Mouse (Mus musculus) liver, embryonic 11.5 days (tissue): ENCODE results near the gene Zfp846. TPM values are rescaled to one million over a fixed set of nuclear protein-coding genes. Genes with fewer than 3 reads are reported as not detected.
A peak's percentile ranks its signal among the peaks of the same experiment; 100 is the strongest.

Experiments used
- ATAC-seq: fragments of 200-750 bp; cut with Nextera tagmentation; replicated peaks from 2 replicates; pipeline ENCODE4 v1.8.0; 2017; ENCODE audit warnings: moderate number of reproducible peaks, mild to moderate bottlenecking, moderate TSS enrichment, moderate library complexity; ENCODE audit not compliant: low FRiP score
- DNase-seq: peaks from one replicate; pipeline ENCODE4 v3.0.0-alpha.2; 2017; ENCODE audit warnings: low spot score
- H3K27ac ChIP-seq: fragments of 300-500 bp; sonication (generic); 2 replicates; pipeline ENCODE4 v1.5.1; 2014; ENCODE audit warnings: mild to moderate bottlenecking, low read depth, low read length, control low read depth
- H3K27me3 ChIP-seq: fragments of 300-500 bp; sonication (generic); replicated peaks from 2 replicates; pipeline ENCODE4 v1.6.1; 2014; ENCODE audit warnings: low read length, mixed read lengths; ENCODE audit not compliant: control insufficient read depth, insufficient read depth
- H3K36me3 ChIP-seq: fragments of 300-500 bp; sonication (generic); 2 replicates; pipeline ENCODE4 v1.6.1; 2014; ENCODE audit warnings: mild to moderate bottlenecking, low read length, moderate library complexity, mixed read lengths; ENCODE audit not compliant: control insufficient read depth, insufficient read depth
- H3K4me1 ChIP-seq: fragments of 300-500 bp; sonication (generic); replicated peaks from 2 replicates; pipeline ENCODE4 v1.6.1; 2014; ENCODE audit warnings: low read length, mixed read lengths; ENCODE audit not compliant: control insufficient read depth, insufficient read depth
- H3K4me2 ChIP-seq: fragments of 300-500 bp; sonication (generic); 2 replicates; pipeline ENCODE4 v1.6.1; 2014; ENCODE audit warnings: mild to moderate bottlenecking, control low read depth, moderate library complexity
- H3K4me3 ChIP-seq: fragments of 300-500 bp; sonication (generic); 2 replicates; pipeline ENCODE4 v1.5.1; 2014; ENCODE audit warnings: low read depth, low read length, control low read depth
- H3K9ac ChIP-seq: fragments of 300-500 bp; sonication (generic); 2 replicates; pipeline ENCODE4 v1.6.1; 2014; ENCODE audit warnings: low read depth, low read length, control low read depth
- H3K9me3 ChIP-seq: fragments of 300-500 bp; sonication (generic); 2 replicates; pipeline ENCODE4 v1.6.1; 2016; ENCODE audit warnings: low read length, inconsistent platforms, mixed read lengths; ENCODE audit not compliant: control insufficient read depth
- WGBS: fragments of 180-500 bp; shearing (Covaris S2); extraction: QIAGEN DNeasy Blood & Tissue Kit; methylation state at CpG from one replicate; pipeline ENCODE4 v1.1.7; 2014; 5-methylcytosine and 5-hydroxymethylcytosine counted together
- polyA plus RNA-seq: library from polyadenylated mRNA; unstranded; fragments of >200 nt; fragmentation: Nextera tagmentation; extraction: Ambion mirVana; gene quantifications from 2 replicates; pipeline ENCODE4 v1.2.1, GENCODE M21; 2014

Gene Zfp846
- 6.6 and 7.0 TPM in 2 replicates for polyA plus RNA-seq

- WGBS = under 1% methylated on average over 30 of the region's 30 CpGs
- peak; percentile 96 for ATAC-seq
- DNase-seq = peak; percentile 96
- peak within 1 kb of the TSS; percentile 71 for H3K9ac ChIP-seq
- peaks cover 2% of the 10 kb centered on the region; the same call in 1 of the 2 replicates for H3K36me3 ChIP-seq
- peaks cover 3% of the 10 kb centered on the region; the same call in 1 of the 2 replicates for H3K27me3 ChIP-seq
- H3K27ac ChIP-seq = peak within 1 kb of the TSS; percentile 63; the same call in 1 of the 2 replicates
- H3K4me3 ChIP-seq = peak within 1 kb of the TSS; percentile 70
- H3K9me3 ChIP-seq = peaks cover 3% of the 10 kb centered on the region; the same call in 1 of the 2 replicates
- H3K4me1 ChIP-seq = no peaks in the 10 kb centered on the region
- peak within 1 kb of the TSS; percentile 77 for H3K4me2 ChIP-seq
These were observed at the start of gene Zfp846 for GRCm38 (mm10) chr9:20581175-20581634. TSS of gene Zfp846 (plus strand) at chr9:20581291.

DNA sequence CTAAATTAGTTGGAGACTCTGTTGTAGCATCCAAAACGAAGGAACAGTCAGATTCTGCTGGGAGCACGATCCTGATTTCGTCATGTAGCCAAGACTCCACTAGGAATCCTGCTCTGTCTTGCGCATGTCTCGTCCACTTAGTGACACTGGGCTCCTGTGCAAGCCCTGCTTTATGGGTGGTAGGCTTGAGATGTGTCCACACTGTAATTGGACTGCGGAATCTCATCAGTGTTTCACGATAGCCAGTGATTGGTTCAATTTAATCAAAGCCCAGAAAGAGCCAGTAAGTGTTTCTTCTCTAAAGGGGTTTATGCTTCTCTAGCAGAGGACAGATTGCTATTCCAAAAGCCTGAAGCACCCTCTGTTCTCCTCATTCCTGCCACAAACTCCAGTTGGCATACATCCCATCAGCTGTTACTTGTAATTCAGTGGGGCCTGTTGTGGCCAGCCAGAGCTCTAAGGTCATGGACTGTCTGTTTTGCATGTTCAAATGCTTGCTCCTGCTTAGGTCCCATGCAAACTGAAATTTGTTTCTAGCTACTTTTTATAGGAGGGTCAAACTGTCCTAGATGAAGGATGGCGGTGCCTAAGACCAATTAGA, 46.7 kb upstream of the Zfp846 start:
- ATAC-seq = no peak
- WGBS = 75% methylated on average over 8 of the region's 8 CpGs

GRCm38 (mm10) chr9:20536598-20536997, 44.5 kb upstream of the Zfp846 start:
- no peaks in the 10 kb centered on the region for H3K36me3 ChIP-seq
- H3K4me1 ChIP-seq = no peaks in the 10 kb centered on the region
- whole genome bisulfite sequencing = 81% methylated on average over 2 of the region's 2 CpGs
- DNase-seq (no peak), ATAC-seq (no peak)
- H3K4me2 ChIP-seq = no peak overlapping the region
- no peaks in the 10 kb centered on the region for H3K9me3 ChIP-seq
- H3K27me3 ChIP-seq = no peaks in the 10 kb centered on the region
- H3K9ac ChIP-seq = no peak overlapping the region
- no peak overlapping the region for H3K4me3 ChIP-seq
- no peak overlapping the region for H3K27ac ChIP-seq

More for the DNA sequence above, 46.7 kb upstream of the Zfp846 start:
- no peak overlapping the region for H3K27ac ChIP-seq
- H3K9me3 ChIP-seq = no peaks in the 10 kb centered on the region
- H3K9ac ChIP-seq = no peak overlapping the region
- no peak overlapping the region for H3K4me3 ChIP-seq
- no peak for DNase-seq
- H3K4me1 ChIP-seq = no peaks in the 10 kb centered on the region
- no peaks in the 10 kb centered on the region for H3K27me3 ChIP-seq
- no peaks in the 10 kb centered on the region for H3K36me3 ChIP-seq
- H3K4me2 ChIP-seq = no peak overlapping the region

- no peaks in the 10 kb centered on the region for H3K9me3 ChIP-seq
- ATAC-seq = no peak
- no peaks in the 10 kb centered on the region for H3K4me1 ChIP-seq
- H3K4me2 ChIP-seq = peak overlapping the region; percentile 93
- WGBS = 39% methylated on average over 6 of the region's 6 CpGs
- H3K36me3 ChIP-seq = no peaks in the 10 kb centered on the region
- no peak overlapping the region for H3K4me3 ChIP-seq
- no peaks in the 10 kb centered on the region for H3K27me3 ChIP-seq
- no peak for DNase-seq
- no peak overlapping the region for H3K27ac ChIP-seq
- no peak overlapping the region for H3K9ac ChIP-seq
These were observed 37.6 kb upstream of the Zfp846 start for GRCm38 (mm10) chr9:20543496-20543895.

GRCm38 (mm10) chr9:20544070-20544821, 36.8 kb upstream of the Zfp846 start:
- peak; percentile 93 for ATAC-seq
- Histone ChIP-seq H3K4me1 (no peaks in the 10 kb centered on the region), H3K4me2 (peak overlapping the region; percentile 93), H3K27ac (peak overlapping the region; percentile 86), H3K4me3 (peak overlapping the region; percentile 56), H3K9ac (peak overlapping the region; percentile 75), H3K27me3 (no peaks in the 10 kb centered on the region), H3K9me3 (no peaks in the 10 kb centered on the region), H3K36me3 (no peaks in the 10 kb centered on the region)
- WGBS = 4% methylated on average over 43 of the region's 43 CpGs
- peak; percentile 86 for DNase-seq

DNA sequence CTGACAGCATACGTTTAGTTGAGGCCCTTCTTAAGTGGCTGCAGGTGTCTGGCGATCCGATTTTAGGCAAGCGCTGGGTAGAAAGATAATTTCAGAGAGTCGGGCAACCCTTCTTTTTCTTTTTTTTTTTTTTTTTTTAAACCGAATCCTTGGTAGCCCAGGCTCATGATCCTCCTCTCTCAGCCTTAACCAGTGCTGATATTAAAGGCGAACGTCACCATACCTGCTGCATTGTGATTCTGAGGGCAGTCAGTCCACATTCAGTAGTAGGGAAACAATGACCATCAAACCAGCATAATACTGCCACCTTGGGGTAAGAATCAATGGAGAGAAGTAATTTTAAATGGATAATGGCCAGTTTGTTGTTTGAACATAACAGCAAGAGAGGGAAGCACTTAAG, 35.9 kb upstream of the Zfp846 start:
- no peaks in the 10 kb centered on the region for H3K4me1 ChIP-seq
- no peak; the same call in 1 of the 2 replicates for ATAC-seq
- WGBS = 15% methylated on average over 8 of the region's 8 CpGs

GRCm38 (mm10) chr9:20551781-20552275, 29.3 kb upstream of the Zfp846 start:
- WGBS = 57% methylated on average over 5 of the region's 5 CpGs
- no peak for ATAC-seq
- H3K27me3 ChIP-seq = no peaks in the 10 kb centered on the region; the same call in 1 of the 2 replicates

More for the DNA sequence above, 35.9 kb upstream of the Zfp846 start:
- peak overlapping the region; percentile 93 for H3K4me2 ChIP-seq
- H3K27ac ChIP-seq = peak overlapping the region; percentile 86
- DNase-seq = no peak
- no peaks in the 10 kb centered on the region for H3K9me3 ChIP-seq
- H3K27me3 ChIP-seq = no peaks in the 10 kb centered on the region
- peak overlapping the region; percentile 75 for H3K9ac ChIP-seq
- peak overlapping the region; percentile 56 for H3K4me3 ChIP-seq
- H3K36me3 ChIP-seq = no peaks in the 10 kb centered on the region

GRCm38 (mm10) chr9:20552698-20553097, 28.4 kb upstream of the Zfp846 start:
- DNase-seq (no peak), ATAC-seq (no peak)
- no peaks in the 10 kb centered on the region; the same call in 1 of the 2 replicates for H3K27me3 ChIP-seq
- H3K36me3 ChIP-seq = no peaks in the 10 kb centered on the region
- WGBS = 57% methylated on average over 1 of the region's 1 CpGs
- no peak overlapping the region for H3K4me3 ChIP-seq
- H3K4me1 ChIP-seq = no peaks in the 10 kb centered on the region
- H3K27ac ChIP-seq = no peak overlapping the region
- H3K4me2 ChIP-seq = no peak overlapping the region
- H3K9ac ChIP-seq = no peak overlapping the region
- no peaks in the 10 kb centered on the region for H3K9me3 ChIP-seq

More at GRCm38 (mm10) chr9:20551781-20552275, 29.3 kb upstream of the Zfp846 start:
- H3K4me2 ChIP-seq = no peak overlapping the region
- no peaks in the 10 kb centered on the region for H3K4me1 ChIP-seq
- no peak overlapping the region for H3K9ac ChIP-seq
- DNase-seq = no peak
- H3K4me3 ChIP-seq = no peak overlapping the region
- no peak overlapping the region for H3K27ac ChIP-seq
- H3K36me3 ChIP-seq = no peaks in the 10 kb centered on the region
- no peaks in the 10 kb centered on the region for H3K9me3 ChIP-seq
